Mouse (Mus musculus): ENCODE measurements around the gene Olfr685. TPM values are rescaled to one million over a fixed set of nuclear protein-coding genes. Genes with fewer than 3 reads are reported as not detected.

The Olfr685 gene
- polyA plus RNA-seq, 1 experiment from 2014 or later, result not detected

- WGBS, result 44% methylated on average over 4 of the region's 4 CpGs
- no peaks in the 10 kb centered on the region for H3K9me3 ChIP-seq (ENCODE audit: low read depth, low read length)
- H3K27me3 ChIP-seq (ENCODE audit: insufficient read depth, low read length), result no peaks in the 10 kb centered on the region
- H3K4me2 ChIP-seq, result no peak overlapping the region
- TF ChIP-seq CTCF (IDR thresholded peaks at IDR 0.05; ENCODE audit: low read depth), result peak; percentile 65
- H3K4me1 ChIP-seq (ENCODE audit: insufficient read depth), result no peaks in the 10 kb centered on the region
- DNase-seq (peak; percentile 60), ATAC-seq (ENCODE audit: insufficient read depth) (no peak)
- H3K9ac ChIP-seq, result no peak overlapping the region
- no peak overlapping the region for H3K4me3 ChIP-seq (ENCODE audit: low read depth, low read length)
- H3K36me3 ChIP-seq (ENCODE audit: insufficient read depth), result no peaks in the 10 kb centered on the region
- no peak overlapping the region for H3K27ac ChIP-seq (ENCODE audit: low read depth)
Observed at GRCm38 (mm10) chr7:105170773-105171172, 15.0 kb downstream of the Olfr685 start.

DNA sequence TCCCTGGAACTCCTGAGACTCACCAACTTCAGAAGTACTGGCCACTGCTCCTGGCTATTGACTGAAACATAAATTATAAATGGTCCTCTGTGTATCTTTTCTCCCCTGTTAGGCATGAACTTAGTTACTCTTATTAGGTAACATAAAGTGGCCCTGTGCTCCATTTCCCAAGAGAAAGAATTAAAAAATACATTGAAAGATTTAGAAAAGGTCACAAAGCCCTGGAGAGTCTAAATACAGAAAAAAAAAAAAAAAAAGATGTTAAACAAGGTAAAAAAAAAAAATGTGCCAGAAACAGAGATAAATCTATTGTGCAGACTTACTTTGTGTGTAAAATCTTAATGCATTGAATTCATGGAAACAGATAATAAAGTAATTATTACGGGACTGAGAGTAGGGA, 22.3 kb downstream of the Olfr685 start, which contains the start of gene Olfr684:
Gene Olfr684, minus strand, starts transcription at position 101 of the 400 bp plus-strand sequence.
- no peak for DNase-seq
- no peaks in the 10 kb centered on the region for H3K27me3 ChIP-seq (ENCODE audit: insufficient read depth, low read length)
- H3K4me3 ChIP-seq (ENCODE audit: low read depth, low read length), result no peak within 1 kb of the TSS
- 55% methylated on average over 1 of the region's 1 CpGs for WGBS
- H3K4me2 ChIP-seq, result no peak within 1 kb of the TSS
- TF ChIP-seq CTCF (IDR thresholded peaks at IDR 0.05; ENCODE audit: low read depth), result no peak
- no peak within 1 kb of the TSS for H3K27ac ChIP-seq (ENCODE audit: low read depth)
- no peak for ATAC-seq (ENCODE audit: insufficient read depth)
- no peaks in the 10 kb centered on the region for H3K4me1 ChIP-seq (ENCODE audit: insufficient read depth)
- no peaks in the 10 kb centered on the region for H3K36me3 ChIP-seq (ENCODE audit: insufficient read depth)
- H3K9me3 ChIP-seq (ENCODE audit: low read depth, low read length), result no peaks in the 10 kb centered on the region
- H3K9ac ChIP-seq, result no peak within 1 kb of the TSS

GRCm38 (mm10) chr7:105146912-105147311, 38.9 kb downstream of the Olfr685 start, which contains the start of gene Olfr683:
Gene Olfr683 (minus strand): TSS chr7:105147012.
- DNase-seq, result no peak
- Histone ChIP-seq H3K4me3 (ENCODE audit: low read depth, low read length) (no peak within 1 kb of the TSS), H3K4me2 (no peak within 1 kb of the TSS), H3K27ac (ENCODE audit: low read depth) (no peak within 1 kb of the TSS), H3K4me1 (ENCODE audit: insufficient read depth) (no peaks in the 10 kb centered on the region), H3K9ac (no peak within 1 kb of the TSS), H3K36me3 (ENCODE audit: insufficient read depth) (no peaks in the 10 kb centered on the region), H3K27me3 (ENCODE audit: insufficient read depth, low read length) (no peaks in the 10 kb centered on the region), H3K9me3 (ENCODE audit: low read depth, low read length) (no peaks in the 10 kb centered on the region)
- TF ChIP-seq CTCF (IDR thresholded peaks at IDR 0.05; ENCODE audit: low read depth), result no peak
- ATAC-seq (ENCODE audit: insufficient read depth), result no peak
- WGBS, result 55% methylated on average over 1 of the region's 1 CpGs

GRCm38 (mm10) chr7:105141275-105141674, 44.5 kb downstream of the Olfr685 start:
- Histone ChIP-seq H3K4me1 (ENCODE audit: insufficient read depth) (no peaks in the 10 kb centered on the region), H3K27me3 (ENCODE audit: insufficient read depth, low read length) (no peaks in the 10 kb centered on the region), H3K27ac (ENCODE audit: low read depth) (no peak overlapping the region), H3K4me3 (ENCODE audit: low read depth, low read length) (no peak overlapping the region), H3K9ac (no peak overlapping the region), H3K4me2 (no peak overlapping the region), H3K36me3 (ENCODE audit: insufficient read depth) (no peaks in the 10 kb centered on the region), H3K9me3 (ENCODE audit: low read depth, low read length) (no peaks in the 10 kb centered on the region)
- TF ChIP-seq CTCF (IDR thresholded peaks at IDR 0.05; ENCODE audit: low read depth), result no peak
- peak; percentile 67 for DNase-seq
- 26% methylated on average over 2 of the region's 2 CpGs for WGBS
- ATAC-seq (ENCODE audit: insufficient read depth), result peak; percentile 89; the same call in 1 of the 2 replicates

Other genes starting within 250 kb of the Olfr685 start
- not detected in 2 replicates for gene Olfr670, start 223.4 kb downstream of the Olfr685 start, polyA plus RNA-seq (2014; fragmentation: Nextera tagmentation; extraction: Ambion mirVana)
- gene Olfr671, start 206.9 kb downstream of the Olfr685 start, polyA plus RNA-seq (2014; fragmentation: Nextera tagmentation; extraction: Ambion mirVana), result not detected in 2 replicates
- not detected in 2 replicates for gene Olfr672, start 184.0 kb downstream of the Olfr685 start, polyA plus RNA-seq (2014; fragmentation: Nextera tagmentation; extraction: Ambion mirVana)
- gene Olfr675, start 157.6 kb downstream of the Olfr685 start, polyA plus RNA-seq (2014; fragmentation: Nextera tagmentation; extraction: Ambion mirVana), result not detected in 2 replicates
- gene Olfr676, start 153.3 kb downstream of the Olfr685 start, polyA plus RNA-seq (2014; fragmentation: Nextera tagmentation; extraction: Ambion mirVana), result not detected in 2 replicates
- not detected in 2 replicates for gene Olfr677, start 134.6 kb downstream of the Olfr685 start, polyA plus RNA-seq (2014; fragmentation: Nextera tagmentation; extraction: Ambion mirVana)
- not detected in 2 replicates for gene Olfr678, start 121.5 kb downstream of the Olfr685 start, polyA plus RNA-seq (2014; fragmentation: Nextera tagmentation; extraction: Ambion mirVana)
- not detected in 2 replicates for gene Olfr679, start 104.8 kb downstream of the Olfr685 start, polyA plus RNA-seq (2014; fragmentation: Nextera tagmentation; extraction: Ambion mirVana)
- not detected in 2 replicates for gene Olfr680-ps1, start 93.2 kb downstream of the Olfr685 start, polyA plus RNA-seq (2014; fragmentation: Nextera tagmentation; extraction: Ambion mirVana)
- gene Olfr681, start 69.2 kb downstream of the Olfr685 start, polyA plus RNA-seq (2014; fragmentation: Nextera tagmentation; extraction: Ambion mirVana), result not detected in 2 replicates
- not detected in 2 replicates for gene Olfr683, start 39.0 kb downstream of the Olfr685 start, polyA plus RNA-seq (2014; fragmentation: Nextera tagmentation; extraction: Ambion mirVana)
- not detected in 2 replicates for gene Olfr684, start 22.4 kb downstream of the Olfr685 start, polyA plus RNA-seq (2014; fragmentation: Nextera tagmentation; extraction: Ambion mirVana)
- not detected in 2 replicates for gene Olfr686, start 21.5 kb upstream of the Olfr685 start, polyA plus RNA-seq (2014; fragmentation: Nextera tagmentation; extraction: Ambion mirVana)
- gene Olfr688, start 102.1 kb upstream of the Olfr685 start, polyA plus RNA-seq (2014; fragmentation: Nextera tagmentation; extraction: Ambion mirVana), result not detected in 2 replicates
- gene Olfr689, start 125.2 kb upstream of the Olfr685 start, polyA plus RNA-seq (2014; fragmentation: Nextera tagmentation; extraction: Ambion mirVana), result not detected in 2 replicates
- not detected in 2 replicates for gene Olfr690, start 148.1 kb upstream of the Olfr685 start, polyA plus RNA-seq (2014; fragmentation: Nextera tagmentation; extraction: Ambion mirVana)
- gene Olfr691, start 156.3 kb upstream of the Olfr685 start, polyA plus RNA-seq (2014; fragmentation: Nextera tagmentation; extraction: Ambion mirVana), result not detected in 2 replicates
- gene Olfr692, start 182.2 kb upstream of the Olfr685 start, polyA plus RNA-seq (2014; fragmentation: Nextera tagmentation; extraction: Ambion mirVana), result not detected in 2 replicates
- gene Gm5901, start 189.0 kb upstream of the Olfr685 start, polyA plus RNA-seq (2014; fragmentation: Nextera tagmentation; extraction: Ambion mirVana), result not detected in 2 replicates
- 41.9 and 42.3 TPM in 2 replicates for gene Fam160a2, start 214.0 kb upstream of the Olfr685 start, polyA plus RNA-seq (2014; fragmentation: Nextera tagmentation; extraction: Ambion mirVana)
- 0.07 TPM in 1 of 2 replicates, not detected in the other for gene Cnga4, start 218.6 kb upstream of the Olfr685 start, polyA plus RNA-seq (2014; fragmentation: Nextera tagmentation; extraction: Ambion mirVana)
- 0.25 and 0.39 TPM in 2 replicates for gene Cckbr, start 239.7 kb upstream of the Olfr685 start, polyA plus RNA-seq (2014; fragmentation: Nextera tagmentation; extraction: Ambion mirVana)